Mouse (Mus musculus): ENCODE data around the gene Slc47a2.

The Slc47a2 gene

GRCm38 (mm10) chr11:61342505-61343420, at the start of gene Slc47a2:
TSS of gene Slc47a2 (minus strand) at chr11:61342860.
- ChIA-PET CTCF (interaction anchor here (0.5 to 2.9 kb wide), 42 partner anchors 10 to 492 kb away, joined by 3 to 17 read pairs (median 4); partner anchors contain the start of genes Slc47a1 (in 2 of the 4), Aldh3a2 (in 1 of the 4), B9d1 (in 1 of the 4) and Usp22 (in 1 of the 4)), POLR2A (interaction anchor here (0.6 to 2.9 kb wide), 24 partner anchors 10 to 734 kb away, joined by 3 to 17 read pairs (median 4); partner anchors contain the start of genes Usp22 (in 2 of the 4) and Aldh3a2 (in 1 of the 4))

- ChIA-PET CTCF (interaction anchor here (0.6 to 2.4 kb wide), 15 partner anchors 18 to 1093 kb away, joined by 3 to 12 read pairs (median 4); partner anchors contain the start of gene Slc47a2 (in 2 of the 4)), POLR2A (interaction anchor here in 2 of 4 experiments (0.9 to 1.5 kb wide), 2 partner anchors 18 to 193 kb away, joined by 4 read pairs; no protein-coding TSS in a partner anchor)
Measured at GRCm38 (mm10) chr11:61388936-61389335, 46.3 kb upstream of the Slc47a2 start.

GRCm38 (mm10) chr11:61388012-61388411, 45.4 kb upstream of the Slc47a2 start:
- ChIA-PET POLR2A (interaction anchor here in 3 of 4 experiments (0.7 to 1.6 kb wide), 6 partner anchors 8 to 192 kb away, joined by 3 to 4 read pairs (median 4); no protein-coding TSS in a partner anchor), CTCF (interaction anchor here (0.5 to 2.4 kb wide), 43 partner anchors 15 to 367 kb away, joined by 3 to 17 read pairs (median 4); partner anchors contain the start of genes Slc47a2 (in 3 of the 4), Rnf112 (in 1 of the 4) and Usp22 (in 1 of the 4))

GRCm38 (mm10) chr11:61387233-61387632, 44.6 kb upstream of the Slc47a2 start:
- POLR2A ChIA-PET: interaction anchor here in 1 of 4 experiments (0.5 to 1.6 kb wide), 4 partner anchors 9 to 232 kb away, joined by 3 to 4 read pairs (median 3); partner anchors contain the start of gene Slc47a1
- CTCF ChIA-PET: interaction anchor here in 3 of 4 experiments (0.6 to 2.4 kb wide), 12 partner anchors 20 to 277 kb away, joined by 3 to 12 read pairs (median 4); partner anchors contain the start of genes Rnf112 (in 1 of the 3), Slc47a2 (in 1 of the 3) and Usp22 (in 1 of the 3)

GRCm38 (mm10) chr11:61385725-61386124, 43.1 kb upstream of the Slc47a2 start:
- POLR2A ChIA-PET: interaction anchor here in 1 of 4 experiments (0.7 kb wide), 1 partner anchor 12 kb away, joined by 3 read pairs; no protein-coding TSS in a partner anchor
- CTCF ChIA-PET: interaction anchor here in 1 of 4 experiments (0.5 kb wide), 1 partner anchor 231 kb away, joined by 3 read pairs; no protein-coding TSS in a partner anchor

- POLR2A ChIA-PET: interaction anchor here in 1 of 4 experiments (1.4 kb wide), 1 partner anchor 73 kb away, joined by 3 read pairs; no protein-coding TSS in a partner anchor
- CTCF ChIA-PET: interaction anchor here in 1 of 4 experiments (0.6 kb wide), 1 partner anchor 455 kb away, joined by 3 read pairs; no protein-coding TSS in a partner anchor
Measured at GRCm38 (mm10) chr11:61381272-61381671, 38.6 kb upstream of the Slc47a2 start.

- POLR2A ChIA-PET: interaction anchor here in 1 of 4 experiments (0.6 to 3.0 kb wide), 2 partner anchors 15 to 184 kb away, joined by 3 to 11 read pairs; no protein-coding TSS in a partner anchor
- CTCF ChIA-PET: interaction anchor here in 2 of 4 experiments (0.6 kb wide), 2 partner anchors 49 to 241 kb away, joined by 3 to 6 read pairs; no protein-coding TSS in a partner anchor
Measured at GRCm38 (mm10) chr11:61378651-61379050, 36.0 kb upstream of the Slc47a2 start.

- ChIA-PET POLR2A (interaction anchor here in 2 of 4 experiments (0.7 to 3.0 kb wide), 3 partner anchors 9 to 15 kb away, joined by 3 to 11 read pairs (median 4); no protein-coding TSS in a partner anchor), CTCF (interaction anchor here in 3 of 4 experiments (0.5 to 1.1 kb wide), 10 partner anchors 12 to 242 kb away, joined by 3 to 6 read pairs (median 3); partner anchors contain the start of gene Slc47a2 (in 2 of the 3))
Measured at GRCm38 (mm10) chr11:61377881-61378613, 35.4 kb upstream of the Slc47a2 start, which contains the start of gene Slc47a1. TSS of gene Slc47a1 (minus strand) at chr11:61378345.

- ChIA-PET POLR2A (no interaction called here), CTCF (interaction anchor here in 1 of 4 experiments (0.9 kb wide), 1 partner anchor 305 kb away, joined by 3 read pairs; no protein-coding TSS in a partner anchor)
Measured at GRCm38 (mm10) chr11:61368668-61369067, 26.0 kb upstream of the Slc47a2 start.

- POLR2A ChIA-PET: interaction anchor here in 1 of 4 experiments (2.0 kb wide), 1 partner anchor 11 kb away, joined by 4 read pairs; no protein-coding TSS in a partner anchor
- CTCF ChIA-PET: interaction anchor here in 1 of 4 experiments (0.5 kb wide), 1 partner anchor 21 kb away, joined by 3 read pairs; no protein-coding TSS in a partner anchor
Measured at GRCm38 (mm10) chr11:61366517-61367273, 24.0 kb upstream of the Slc47a2 start.

GRCm38 (mm10) chr11:61365938-61366337, 23.3 kb upstream of the Slc47a2 start:
- CTCF ChIA-PET: interaction anchor here in 1 of 4 experiments (0.6 kb wide), 1 partner anchor 23 kb away, joined by 3 read pairs; the partner anchor contains the start of gene Slc47a2
- POLR2A ChIA-PET: interaction anchor here in 1 of 4 experiments (2.0 kb wide), 1 partner anchor 10 kb away, joined by 4 read pairs; no protein-coding TSS in a partner anchor

GRCm38 (mm10) chr11:61364096-61364495, 21.4 kb upstream of the Slc47a2 start:
- ChIA-PET CTCF (interaction anchor here in 3 of 4 experiments (0.6 to 1.2 kb wide), 4 partner anchors 54 to 260 kb away, joined by 3 to 7 read pairs (median 4); no protein-coding TSS in a partner anchor), POLR2A (interaction anchor here in 2 of 4 experiments (0.8 to 3.0 kb wide), 7 partner anchors 13 to 321 kb away, joined by 3 to 11 read pairs (median 3); partner anchors contain the start of genes B9d1 (in 1 of the 2), Slc47a1 (in 1 of the 2) and Usp22 (in 1 of the 2))

GRCm38 (mm10) chr11:61361515-61362190, 19.0 kb upstream of the Slc47a2 start:
- CTCF ChIA-PET: interaction anchor here in 2 of 4 experiments (0.6 to 0.8 kb wide), 3 partner anchors 56 to 1280 kb away, joined by 4 to 7 read pairs (median 5); no protein-coding TSS in a partner anchor

GRCm38 (mm10) chr11:61356600-61356999, 13.9 kb upstream of the Slc47a2 start:
- POLR2A ChIA-PET: interaction anchor here in 2 of 4 experiments (1.1 to 1.5 kb wide), 3 partner anchors 14 to 51 kb away, joined by 3 to 5 read pairs (median 5); partner anchors contain the start of gene Slc47a2 (in 1 of the 2)
- CTCF ChIA-PET: interaction anchor here in 2 of 4 experiments (1.0 to 1.5 kb wide), 3 partner anchors 14 to 144 kb away, joined by 3 to 4 read pairs (median 3); partner anchors contain the start of gene Slc47a2 (in 1 of the 2)

More at GRCm38 (mm10) chr11:61361515-61362190, 19.0 kb upstream of the Slc47a2 start:
- POLR2A ChIA-PET: interaction anchor here in 2 of 4 experiments (0.7 to 3.0 kb wide), 5 partner anchors 9 to 62 kb away, joined by 3 to 11 read pairs (median 3); partner anchors contain the start of genes Slc47a1 (in 1 of the 2) and Slc47a2 (in 1 of the 2)

GRCm38 (mm10) chr11:61356111-61356510, 13.5 kb upstream of the Slc47a2 start:
- POLR2A ChIA-PET: interaction anchor here in 2 of 4 experiments (0.7 to 1.3 kb wide), 5 partner anchors 10 to 154 kb away, joined by 3 to 5 read pairs (median 4); partner anchors contain the start of gene Slc47a2 (in 1 of the 2)
- CTCF ChIA-PET: interaction anchor here in 1 of 4 experiments (1.3 to 1.5 kb wide), 2 partner anchors 13 to 144 kb away, joined by 3 to 4 read pairs; partner anchors contain the start of gene Slc47a2
